Mouse (Mus musculus): ENCODE data around the gene Avpi1.

Gene Avpi1

DNA sequence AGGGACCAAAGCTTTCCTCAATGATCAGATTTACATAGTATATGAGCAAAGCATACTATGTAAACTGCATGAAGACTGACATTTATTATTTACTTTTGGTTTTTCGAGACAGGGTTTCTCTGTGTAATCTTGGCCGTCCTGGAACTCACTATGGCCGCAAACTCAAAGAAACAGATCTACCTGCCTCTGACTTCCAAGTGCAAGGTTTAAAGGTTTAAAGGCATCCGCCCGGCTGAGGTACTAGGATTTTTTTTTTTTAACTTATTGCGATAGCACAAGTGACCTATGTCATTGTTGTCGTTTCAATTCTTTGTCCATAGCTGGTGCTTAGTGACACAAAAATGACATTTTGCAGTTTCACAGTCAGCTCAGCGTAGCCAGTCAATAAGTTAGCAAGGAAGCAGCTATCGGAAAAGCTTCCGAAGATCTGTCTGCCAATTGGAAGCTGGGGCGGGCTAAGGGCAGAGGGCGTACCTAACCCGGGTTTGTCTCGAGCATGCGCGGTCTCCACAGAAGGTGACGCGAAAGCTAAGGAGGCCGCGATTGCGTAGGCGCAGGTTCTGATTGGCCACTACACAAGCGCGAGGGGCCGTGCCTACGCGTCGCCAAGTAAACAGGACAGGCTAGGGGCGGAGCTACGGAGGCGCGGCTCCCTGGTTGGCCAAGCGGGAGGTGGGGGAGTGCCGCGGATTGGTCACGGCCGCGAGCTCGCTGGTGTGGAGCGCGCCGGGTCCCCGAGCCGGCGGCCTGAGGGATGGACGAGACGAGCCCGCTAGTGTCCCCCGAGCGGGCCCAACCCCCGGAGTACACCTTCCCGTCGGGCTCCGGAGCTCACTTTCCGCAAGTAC, 38.9 kb downstream of the Avpi1 start, which contains the start of gene Pi4k2a:
TSS of gene Pi4k2a (plus strand) at position 723 of the 848 bp plus-strand sequence.
- peak; percentile 51; the same call in 1 of the 2 replicates for TF ChIP-seq GATA4 (IDR thresholded peaks at IDR 0.05; ENCODE audit: insufficient replicate concordance, low read length)

GRCm38 (mm10) chr19:42089103-42089747, 39.6 kb downstream of the Avpi1 start:
- no peak for TF ChIP-seq GATA4 (IDR thresholded peaks at IDR 0.05; ENCODE audit: insufficient replicate concordance, low read length)

DNA sequence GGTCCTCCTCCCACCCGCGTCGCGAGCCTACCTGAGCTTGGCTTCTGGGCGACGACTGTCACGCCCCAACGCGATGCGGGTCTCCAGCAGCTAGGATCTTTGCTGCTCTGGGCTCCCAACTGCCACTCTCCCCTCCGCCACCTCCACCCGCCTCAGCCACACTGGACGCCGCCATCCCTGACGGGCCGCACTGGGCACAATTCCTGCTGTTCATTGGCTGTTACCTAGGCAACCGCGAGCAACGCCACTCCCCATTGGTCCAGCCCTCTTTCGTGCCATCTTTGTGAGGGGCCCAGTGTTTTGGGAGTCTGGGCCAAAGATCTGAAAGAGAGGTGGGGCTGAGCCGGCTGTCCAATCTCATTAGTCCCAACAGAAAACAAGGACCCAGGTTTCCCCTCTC, 42.7 kb downstream of the Avpi1 start, which contains the start of gene Morn4:
TSS of gene Morn4 (minus strand) at position 192 of the 400 bp plus-strand sequence.
- no peak for TF ChIP-seq GATA4 (IDR thresholded peaks at IDR 0.05; ENCODE audit: insufficient replicate concordance, low read length)

GRCm38 (mm10) chr19:42085690-42086089, 43.2 kb downstream of the Avpi1 start:
- no peak for TF ChIP-seq GATA4 (IDR thresholded peaks at IDR 0.05; ENCODE audit: insufficient replicate concordance, low read length)

DNA sequence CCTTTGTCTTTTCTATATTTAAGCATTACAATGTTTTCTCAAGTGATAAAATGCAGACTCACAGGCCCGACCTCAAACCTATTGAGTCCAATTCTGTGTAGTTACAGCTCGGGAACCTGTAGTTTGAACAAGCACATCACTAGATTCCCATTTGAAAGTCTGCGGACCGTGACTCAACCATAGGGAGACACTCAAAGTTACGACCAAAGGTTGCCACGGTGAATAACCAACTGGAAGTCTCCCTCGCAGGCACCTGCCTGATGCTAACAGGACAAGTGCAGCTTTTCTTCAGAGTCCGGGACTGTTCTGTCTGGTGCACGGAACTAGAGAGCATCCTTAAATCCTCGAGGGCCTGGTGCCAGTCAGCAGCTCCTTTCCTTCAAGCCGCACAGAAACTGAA, 48.4 kb downstream of the Avpi1 start:
- no peak for TF ChIP-seq GATA4 (IDR thresholded peaks at IDR 0.05; ENCODE audit: insufficient replicate concordance, low read length)

GRCm38 (mm10) chr19:42079950-42080349, 48.9 kb downstream of the Avpi1 start:
- no peak for TF ChIP-seq GATA4 (IDR thresholded peaks at IDR 0.05; ENCODE audit: insufficient replicate concordance, low read length)

DNA sequence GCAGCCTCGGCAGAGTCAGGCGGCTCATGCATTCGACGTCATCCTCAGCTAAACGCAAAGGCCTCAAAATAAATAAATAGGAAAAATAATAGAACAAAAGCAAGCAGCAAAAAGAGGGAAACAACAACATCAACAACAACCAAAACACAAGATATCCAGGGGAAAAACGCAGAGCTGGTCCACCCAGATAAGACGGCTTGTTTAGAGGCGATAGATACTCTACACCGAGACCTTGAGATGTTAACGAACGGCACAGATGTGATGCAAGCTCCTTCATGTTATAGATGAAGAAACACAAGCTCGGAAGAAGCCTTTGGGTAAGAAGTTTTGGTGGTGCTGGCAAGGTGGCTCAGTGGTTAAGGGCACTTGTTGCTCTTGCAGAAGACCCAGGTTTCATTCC, 49.9 kb downstream of the Avpi1 start:
- no peak for TF ChIP-seq GATA4 (IDR thresholded peaks at IDR 0.05; ENCODE audit: insufficient replicate concordance, low read length)

- no peak for TF ChIP-seq GATA4 (IDR thresholded peaks at IDR 0.05; ENCODE audit: insufficient replicate concordance, low read length)
Measured at GRCm38 (mm10) chr19:42078566-42078965, 50.3 kb downstream of the Avpi1 start.

GRCm38 (mm10) chr19:42075992-42076391, 52.9 kb downstream of the Avpi1 start:
- TF ChIP-seq GATA4 (IDR thresholded peaks at IDR 0.05; ENCODE audit: insufficient replicate concordance, low read length), result no peak

- TF ChIP-seq GATA4 (IDR thresholded peaks at IDR 0.05; ENCODE audit: insufficient replicate concordance, low read length), result no peak
Measured at GRCm38 (mm10) chr19:42075051-42075450, 53.8 kb downstream of the Avpi1 start.
